Mouse (Mus musculus) ES-Bruce4 (cell line): ENCODE data around the gene Tcf15.

Experiments used
- CTCF ChIP-seq: IDR thresholded peaks from one replicate; pipeline ENCODE4 v1.8.1; 2011; ENCODE audit warnings: low read depth, low read length
- EP300 ChIP-seq: IDR thresholded peaks from 2 replicates; pipeline ENCODE4 v1.6.1; 2011; ENCODE audit warnings: low read depth, low read length; ENCODE audit not compliant: insufficient read depth
- POLR2A ChIP-seq: IDR thresholded peaks from one replicate; pipeline ENCODE4 v1.8.1; 2011; ENCODE audit warnings: low read length; ENCODE audit not compliant: insufficient read depth

GRCm38 (mm10) chr2:152167851-152168290 is 24.5 kb downstream of the Tcf15 start:
- TF ChIP-seq POLR2A = no peak
- TF ChIP-seq CTCF = no peak
- no peak for TF ChIP-seq EP300
